Mouse (Mus musculus): Measurements from ENCODE around the gene Mmp14. TPM values are rescaled to one million over a fixed set of nuclear protein-coding genes. Genes with fewer than 3 reads are reported as not detected.

The Mmp14 gene
- polyA plus RNA-seq, 1 experiment from 2014 or later, result 45.1 TPM

- Histone ChIP-seq H3K4me3 (ENCODE audit: low read length) (no peak overlapping the region), H3K4me2 (ENCODE audit: low read length) (no peak overlapping the region), H3K36me3 (ENCODE audit: control insufficient read depth, insufficient read depth, low read length) (no peaks in the 10 kb centered on the region), H3K27ac (ENCODE audit: low read depth, low read length) (no peak overlapping the region), H3K4me1 (ENCODE audit: control insufficient read depth, insufficient read depth, low read depth, low read length) (no peaks in the 10 kb centered on the region), H3K27me3 (replicated peaks; ENCODE audit: control insufficient read depth, insufficient read depth, low read length) (no peaks in the 10 kb centered on the region), H3K9me3 (ENCODE audit: control insufficient read depth, low read length) (no peaks in the 10 kb centered on the region), H3K9ac (ENCODE audit: low read depth, low read length) (no peak overlapping the region)
- no peak for ATAC-seq
Observed at GRCm38 (mm10) chr14:54394309-54394708, 37.1 kb upstream of the Mmp14 start.

DNA sequence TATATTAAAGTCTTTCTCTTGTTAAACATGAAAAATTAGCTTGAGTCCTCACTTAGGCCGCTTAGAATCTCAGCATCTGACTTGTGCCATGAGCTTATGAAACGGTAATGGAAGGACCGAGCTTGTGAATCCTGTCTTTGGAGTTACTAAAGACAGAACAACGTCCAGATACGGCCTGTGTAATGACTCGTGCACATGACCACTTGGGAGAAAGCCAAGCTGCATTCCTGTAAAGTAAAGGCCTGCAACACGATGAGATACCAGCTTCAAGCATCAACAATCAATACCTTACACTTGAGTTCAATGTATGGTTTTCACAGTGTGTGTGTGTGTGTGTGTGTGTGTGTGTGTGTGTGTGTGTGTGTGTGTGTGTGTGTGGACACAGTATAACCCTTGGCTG lies 34.7 kb upstream of the Mmp14 start:
- WGBS, result 89% methylated on average over 7 of the region's 7 CpGs
- Histone ChIP-seq H3K4me2 (ENCODE audit: low read length) (no peak overlapping the region), H3K4me3 (ENCODE audit: low read length) (no peak overlapping the region), H3K36me3 (ENCODE audit: control insufficient read depth, insufficient read depth, low read length) (no peaks in the 10 kb centered on the region), H3K27me3 (replicated peaks; ENCODE audit: control insufficient read depth, insufficient read depth, low read length) (no peaks in the 10 kb centered on the region), H3K4me1 (ENCODE audit: control insufficient read depth, insufficient read depth, low read depth, low read length) (no peaks in the 10 kb centered on the region), H3K9ac (ENCODE audit: low read depth, low read length) (no peak overlapping the region), H3K27ac (ENCODE audit: low read depth, low read length) (no peak overlapping the region), H3K9me3 (ENCODE audit: control insufficient read depth, low read length) (no peaks in the 10 kb centered on the region)
- no peak for ATAC-seq

- Histone ChIP-seq H3K9ac (ENCODE audit: low read depth, low read length) (no peak overlapping the region), H3K4me1 (ENCODE audit: control insufficient read depth, insufficient read depth, low read depth, low read length) (no peaks in the 10 kb centered on the region), H3K36me3 (ENCODE audit: control insufficient read depth, insufficient read depth, low read length) (no peaks in the 10 kb centered on the region), H3K4me2 (ENCODE audit: low read length) (no peak overlapping the region), H3K27ac (ENCODE audit: low read depth, low read length) (no peak overlapping the region), H3K4me3 (ENCODE audit: low read length) (no peak overlapping the region), H3K9me3 (ENCODE audit: control insufficient read depth, low read length) (no peaks in the 10 kb centered on the region), H3K27me3 (replicated peaks; ENCODE audit: control insufficient read depth, insufficient read depth, low read length) (no peaks in the 10 kb centered on the region)
- WGBS, result 85% methylated on average over 7 of the region's 7 CpGs
- no peak for ATAC-seq
Observed at GRCm38 (mm10) chr14:54397872-54398527, 33.4 kb upstream of the Mmp14 start.

- Histone ChIP-seq H3K4me3 (ENCODE audit: low read length) (no peak overlapping the region), H3K27me3 (replicated peaks; ENCODE audit: control insufficient read depth, insufficient read depth, low read length) (no peaks in the 10 kb centered on the region), H3K4me2 (ENCODE audit: low read length) (no peak overlapping the region), H3K4me1 (ENCODE audit: control insufficient read depth, insufficient read depth, low read depth, low read length) (no peaks in the 10 kb centered on the region), H3K27ac (ENCODE audit: low read depth, low read length) (no peak overlapping the region), H3K36me3 (ENCODE audit: control insufficient read depth, insufficient read depth, low read length) (no peaks in the 10 kb centered on the region), H3K9me3 (ENCODE audit: control insufficient read depth, low read length) (no peaks in the 10 kb centered on the region), H3K9ac (ENCODE audit: low read depth, low read length) (no peak overlapping the region)
- WGBS, result 84% methylated on average over 7 of the region's 7 CpGs
- no peak for ATAC-seq
Observed at GRCm38 (mm10) chr14:54398528-54398916, 32.9 kb upstream of the Mmp14 start.

- no peaks in the 10 kb centered on the region for H3K9me3 ChIP-seq (ENCODE audit: control insufficient read depth, low read length)
- H3K4me2 ChIP-seq (ENCODE audit: low read length), result no peak overlapping the region
- H3K27ac ChIP-seq (ENCODE audit: low read depth, low read length), result no peak overlapping the region
- no peak for ATAC-seq
- 63% methylated on average over 8 of the region's 8 CpGs for WGBS
- H3K4me3 ChIP-seq (ENCODE audit: low read length), result no peak overlapping the region
- H3K9ac ChIP-seq (ENCODE audit: low read depth, low read length), result no peak overlapping the region
- H3K4me1 ChIP-seq (ENCODE audit: control insufficient read depth, insufficient read depth, low read depth, low read length), result no peaks in the 10 kb centered on the region
- no peaks in the 10 kb centered on the region for H3K36me3 ChIP-seq (ENCODE audit: control insufficient read depth, insufficient read depth, low read length)
- H3K27me3 ChIP-seq (replicated peaks; ENCODE audit: control insufficient read depth, insufficient read depth, low read length), result no peaks in the 10 kb centered on the region
Observed at GRCm38 (mm10) chr14:54398921-54399382, 32.5 kb upstream of the Mmp14 start.

DNA sequence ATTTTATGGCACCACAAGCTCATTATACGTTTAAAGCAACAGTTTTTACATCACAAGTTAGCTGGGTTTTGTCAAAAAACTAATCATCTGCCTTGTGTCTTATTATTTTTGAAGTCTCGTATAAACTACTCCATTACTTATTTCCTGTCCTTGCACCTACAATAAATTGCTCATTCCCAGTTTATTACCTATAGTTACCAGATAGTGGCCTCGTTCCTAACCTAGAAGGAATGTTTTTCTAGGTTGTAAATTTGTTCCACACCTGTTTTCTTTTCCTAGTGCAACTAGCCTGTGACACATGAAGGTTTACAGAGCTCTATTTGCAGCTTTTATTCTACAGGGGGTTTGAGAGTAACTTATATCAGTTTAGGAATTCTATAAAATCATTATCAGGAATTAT lies 29.7 kb upstream of the Mmp14 start:
- Histone ChIP-seq H3K4me2 (ENCODE audit: low read length) (no peak overlapping the region), H3K4me1 (ENCODE audit: control insufficient read depth, insufficient read depth, low read depth, low read length) (no peaks in the 10 kb centered on the region), H3K9ac (ENCODE audit: low read depth, low read length) (no peak overlapping the region), H3K4me3 (ENCODE audit: low read length) (no peak overlapping the region), H3K27ac (ENCODE audit: low read depth, low read length) (no peak overlapping the region), H3K27me3 (replicated peaks; ENCODE audit: control insufficient read depth, insufficient read depth, low read length) (no peaks in the 10 kb centered on the region), H3K36me3 (ENCODE audit: control insufficient read depth, insufficient read depth, low read length) (no peaks in the 10 kb centered on the region), H3K9me3 (ENCODE audit: control insufficient read depth, low read length) (no peaks in the 10 kb centered on the region)
- WGBS, result 77% methylated on average over 3 of the region's 3 CpGs
- ATAC-seq, result no peak

- no peaks in the 10 kb centered on the region for H3K4me1 ChIP-seq (ENCODE audit: control insufficient read depth, insufficient read depth, low read depth, low read length)
- H3K4me3 ChIP-seq (ENCODE audit: low read length), result no peak overlapping the region
- 81% methylated on average over 25 of the region's 25 CpGs for WGBS
- H3K27ac ChIP-seq (ENCODE audit: low read depth, low read length), result no peak overlapping the region
- H3K36me3 ChIP-seq (ENCODE audit: control insufficient read depth, insufficient read depth, low read length), result no peaks in the 10 kb centered on the region
- H3K9ac ChIP-seq (ENCODE audit: low read depth, low read length), result no peak overlapping the region
- H3K4me2 ChIP-seq (ENCODE audit: low read length), result no peak overlapping the region
- ATAC-seq, result no peak
- no peaks in the 10 kb centered on the region for H3K27me3 ChIP-seq (replicated peaks; ENCODE audit: control insufficient read depth, insufficient read depth, low read length)
- no peaks in the 10 kb centered on the region for H3K9me3 ChIP-seq (ENCODE audit: control insufficient read depth, low read length)
Observed at GRCm38 (mm10) chr14:54408336-54409056, 22.9 kb upstream of the Mmp14 start.

- ATAC-seq, result no peak
- WGBS, result 78% methylated on average over 7 of the region's 7 CpGs
- Histone ChIP-seq H3K27ac (ENCODE audit: low read depth, low read length) (no peak overlapping the region), H3K4me2 (ENCODE audit: low read length) (no peak overlapping the region), H3K9me3 (ENCODE audit: control insufficient read depth, low read length) (no peaks in the 10 kb centered on the region), H3K36me3 (ENCODE audit: control insufficient read depth, insufficient read depth, low read length) (no peaks in the 10 kb centered on the region), H3K9ac (ENCODE audit: low read depth, low read length) (no peak overlapping the region), H3K4me3 (ENCODE audit: low read length) (no peak overlapping the region), H3K27me3 (replicated peaks; ENCODE audit: control insufficient read depth, insufficient read depth, low read length) (0 out of 2 replicates have a peak, but pooled peaks cover 2% of the 10 kb centered on the region), H3K4me1 (ENCODE audit: control insufficient read depth, insufficient read depth, low read depth, low read length) (0 out of 2 replicates have a peak, but pooled peaks cover 3% of the 10 kb centered on the region)
Observed at GRCm38 (mm10) chr14:54409057-54409645, 22.3 kb upstream of the Mmp14 start.
